Mouse (Mus musculus): Measurements from ENCODE around the gene Cog6. TPM values are rescaled to one million over a fixed set of nuclear protein-coding genes. Genes with fewer than 3 reads are reported as not detected.

The Cog6 gene
- polyA plus RNA-seq, 1 experiment, result 34.1 TPM

DNA sequence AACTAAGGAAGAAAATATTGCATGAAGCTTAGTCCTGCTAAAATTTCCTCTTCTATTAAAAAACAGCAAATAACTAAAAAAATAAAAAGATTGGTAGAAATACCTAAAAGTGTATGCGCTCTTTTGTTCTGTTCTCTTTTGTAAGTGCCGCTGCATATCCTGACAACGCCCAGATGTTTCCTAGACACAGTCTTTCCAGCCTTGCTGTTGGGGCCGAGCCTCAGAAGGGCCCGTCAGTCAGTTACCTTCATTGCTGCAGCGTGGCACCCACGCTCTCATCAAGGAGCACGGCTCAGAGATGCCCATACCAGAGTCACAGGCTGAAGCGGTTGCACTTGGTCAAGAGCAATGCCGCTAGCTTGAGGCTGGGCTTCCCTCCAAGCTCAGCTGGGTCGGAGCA, 60.8 kb downstream of the Cog6 start:
- no peak overlapping the region for H3K27ac ChIP-seq (ENCODE audit: insufficient read depth, low read length)
- no peak overlapping the region for H3K4me3 ChIP-seq (ENCODE audit: insufficient read depth, low read length)
- H3K4me1 ChIP-seq (ENCODE audit: control insufficient read depth, insufficient read depth, low read length), result no peaks in the 10 kb centered on the region
- TF ChIP-seq CTCF (IDR thresholded peaks at IDR 0.05; ENCODE audit: borderline replicate concordance, insufficient read depth, low read length) (no peak), POLR2A (IDR thresholded peaks at IDR 0.05; ENCODE audit: low read depth, low read length) (no peak)

DNA sequence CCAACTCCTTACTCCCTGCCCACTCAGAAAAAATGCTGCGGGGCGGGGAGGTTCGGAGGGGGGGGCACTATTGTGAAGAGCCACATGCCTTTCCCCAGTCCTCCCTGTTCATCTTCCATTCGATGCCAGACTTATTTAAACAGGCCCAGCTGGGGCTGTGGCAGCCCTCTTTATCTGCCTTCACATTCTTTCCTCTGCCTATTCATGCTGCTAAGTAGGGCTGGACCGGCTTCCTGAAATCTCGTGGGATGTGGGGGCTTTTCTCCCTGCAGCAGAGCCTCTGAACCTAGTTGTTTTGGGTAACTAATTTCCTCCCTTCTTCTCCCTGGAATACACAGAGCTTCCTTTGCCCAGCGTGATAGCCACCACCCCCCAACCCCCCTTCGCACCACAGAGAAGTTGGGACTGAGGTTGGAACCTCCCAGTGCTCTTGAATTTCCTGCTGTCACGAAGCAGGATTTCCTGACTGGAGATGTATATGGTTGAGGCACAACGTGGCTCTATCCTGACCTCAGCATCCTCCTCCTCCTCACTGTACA, 61.5 kb downstream of the Cog6 start:
- no peak overlapping the region for H3K4me3 ChIP-seq (ENCODE audit: insufficient read depth, low read length)
- H3K27ac ChIP-seq (ENCODE audit: insufficient read depth, low read length), result no peak overlapping the region
- TF ChIP-seq CTCF (IDR thresholded peaks at IDR 0.05; ENCODE audit: borderline replicate concordance, insufficient read depth, low read length), result no peak
- H3K4me1 ChIP-seq (ENCODE audit: control insufficient read depth, insufficient read depth, low read length), result no peaks in the 10 kb centered on the region

DNA sequence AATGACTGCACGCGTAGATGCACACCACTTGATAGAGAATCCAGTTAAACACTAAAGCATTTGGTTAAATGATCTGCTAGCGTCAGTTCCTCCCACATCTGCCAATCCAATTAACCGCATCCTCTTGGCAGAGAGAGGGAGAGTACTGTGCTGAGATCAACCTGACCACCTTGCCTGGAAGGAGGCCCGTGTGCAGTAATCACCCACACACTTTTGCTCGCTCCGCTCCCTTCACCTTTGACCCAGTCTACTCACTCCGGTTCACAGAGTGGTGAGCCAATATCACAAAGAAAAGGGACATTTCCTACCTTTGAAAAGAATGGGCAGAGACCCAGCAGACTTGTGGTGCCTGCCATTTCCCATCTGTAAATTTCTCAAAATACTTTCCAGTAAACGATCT, 62.4 kb downstream of the Cog6 start:
- H3K4me1 ChIP-seq (ENCODE audit: control insufficient read depth, insufficient read depth, low read length), result no peaks in the 10 kb centered on the region
- no peak for TF ChIP-seq CTCF (IDR thresholded peaks at IDR 0.05; ENCODE audit: borderline replicate concordance, insufficient read depth, low read length)
- no peak for TF ChIP-seq POLR2A (IDR thresholded peaks at IDR 0.05; ENCODE audit: low read depth, low read length)
- H3K27ac ChIP-seq (ENCODE audit: insufficient read depth, low read length), result no peak overlapping the region
- no peak overlapping the region for H3K4me3 ChIP-seq (ENCODE audit: insufficient read depth, low read length)

DNA sequence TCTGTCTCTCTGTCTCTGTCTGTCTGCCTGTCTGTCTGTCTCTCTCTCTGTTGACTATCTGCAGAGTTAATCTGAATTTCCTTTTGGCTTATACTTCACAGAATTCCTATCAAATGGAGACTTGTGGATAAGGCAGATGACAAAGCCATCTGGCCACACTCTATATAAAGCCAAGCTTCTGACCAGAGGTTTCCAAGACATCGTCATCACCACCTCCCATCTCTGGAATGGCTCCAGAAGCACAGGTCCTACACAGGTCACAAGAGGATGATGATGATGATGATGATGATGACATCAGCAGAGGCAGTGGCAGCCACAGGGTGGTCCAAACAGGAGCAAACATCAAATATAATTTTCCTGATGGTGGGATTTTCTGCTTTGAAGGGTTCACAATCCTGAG, 63.2 kb downstream of the Cog6 start:
- no peaks in the 10 kb centered on the region for H3K4me1 ChIP-seq (ENCODE audit: control insufficient read depth, insufficient read depth, low read length)
- no peak for TF ChIP-seq CTCF (IDR thresholded peaks at IDR 0.05; ENCODE audit: borderline replicate concordance, insufficient read depth, low read length)
- TF ChIP-seq POLR2A (IDR thresholded peaks at IDR 0.05; ENCODE audit: low read depth, low read length), result no peak
- H3K27ac ChIP-seq (ENCODE audit: insufficient read depth, low read length), result no peak overlapping the region
- no peak overlapping the region for H3K4me3 ChIP-seq (ENCODE audit: insufficient read depth, low read length)

DNA sequence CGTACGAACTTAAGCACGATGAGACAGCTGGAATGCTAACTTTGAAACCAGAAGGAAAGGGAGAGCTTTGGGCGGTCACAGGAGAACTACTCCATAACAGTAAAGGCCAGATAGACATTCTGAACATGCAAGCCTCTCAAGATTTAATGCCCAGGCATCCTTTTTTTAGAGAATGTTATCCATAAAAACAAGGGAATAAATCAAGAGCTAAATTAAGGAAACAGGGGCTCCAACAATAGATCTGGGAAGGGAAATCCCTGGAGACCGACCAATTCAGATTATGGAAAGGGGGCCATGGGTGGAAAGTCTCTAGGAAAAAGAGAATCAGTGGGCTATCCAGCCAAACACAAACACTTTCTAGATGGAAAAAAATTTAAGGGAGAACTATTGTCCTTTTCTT, 68.2 kb downstream of the Cog6 start:
- Histone ChIP-seq H3K27ac (ENCODE audit: insufficient read depth, low read length) (no peak overlapping the region), H3K4me1 (ENCODE audit: control insufficient read depth, insufficient read depth, low read length) (no peaks in the 10 kb centered on the region), H3K4me3 (ENCODE audit: insufficient read depth, low read length) (no peak overlapping the region)
- TF ChIP-seq CTCF (IDR thresholded peaks at IDR 0.05; ENCODE audit: borderline replicate concordance, insufficient read depth, low read length) (no peak), POLR2A (IDR thresholded peaks at IDR 0.05; ENCODE audit: low read depth, low read length) (no peak)

DNA sequence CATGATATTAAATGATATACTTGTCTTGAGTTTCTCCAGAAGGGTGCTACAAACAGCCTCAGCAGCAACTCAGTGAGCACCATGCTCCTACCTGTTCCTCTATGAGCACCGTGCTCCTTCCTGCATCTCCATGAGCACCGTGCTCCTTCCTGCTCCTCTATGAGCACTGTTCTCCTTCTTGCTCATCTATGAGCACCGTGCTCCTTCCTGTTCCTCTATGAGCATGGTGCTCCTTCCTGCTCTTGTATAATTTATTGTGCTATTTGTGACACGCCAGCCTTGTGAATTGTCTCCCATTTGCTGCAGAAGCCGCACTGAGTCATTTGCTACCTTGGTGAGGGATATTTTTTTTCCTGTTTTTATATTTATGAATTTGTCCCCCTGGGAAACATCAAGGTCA, 69.6 kb downstream of the Cog6 start:
- TF ChIP-seq POLR2A (IDR thresholded peaks at IDR 0.05; ENCODE audit: low read depth, low read length), result no peak
- TF ChIP-seq CTCF (IDR thresholded peaks at IDR 0.05; ENCODE audit: borderline replicate concordance, insufficient read depth, low read length), result no peak
- H3K27ac ChIP-seq (ENCODE audit: insufficient read depth, low read length), result no peak overlapping the region
- H3K4me3 ChIP-seq (ENCODE audit: insufficient read depth, low read length), result no peak overlapping the region
- H3K4me1 ChIP-seq (ENCODE audit: control insufficient read depth, insufficient read depth, low read length), result no peaks in the 10 kb centered on the region

DNA sequence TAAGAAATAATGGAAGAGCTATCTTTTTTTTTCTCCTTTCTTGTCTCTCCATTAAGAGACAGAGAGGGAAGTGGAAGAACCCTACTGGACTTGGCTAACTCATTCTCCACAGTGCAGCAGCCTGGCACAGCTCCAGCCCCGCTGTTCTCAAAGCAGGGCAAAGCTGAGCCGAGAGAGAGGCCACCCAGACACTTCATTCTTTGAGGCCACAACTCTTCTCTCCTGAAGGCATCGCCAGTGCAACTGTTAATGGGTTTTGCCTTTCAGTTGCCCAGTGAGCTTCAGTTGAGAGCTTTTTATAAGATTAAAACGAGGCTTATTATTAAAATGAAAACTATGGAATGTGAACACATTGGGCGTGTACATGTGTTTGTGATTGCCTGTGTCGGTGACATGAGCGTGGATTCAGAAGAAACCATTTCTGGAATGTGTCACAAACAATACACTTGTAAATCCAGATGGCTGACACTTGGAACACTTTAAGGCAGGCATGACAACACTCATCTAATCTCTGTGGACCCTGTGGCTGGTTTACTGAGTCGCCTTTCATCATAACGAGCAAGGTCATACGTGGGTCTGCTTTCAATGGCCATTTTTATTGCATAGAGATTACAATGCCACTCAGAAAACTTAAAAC, 76.1 kb downstream of the Cog6 start:
- no peak overlapping the region for H3K4me3 ChIP-seq (ENCODE audit: insufficient read depth, low read length)
- H3K27ac ChIP-seq (ENCODE audit: insufficient read depth, low read length), result no peak overlapping the region
- TF ChIP-seq POLR2A (IDR thresholded peaks at IDR 0.05; ENCODE audit: low read depth, low read length) (no peak), CTCF (IDR thresholded peaks at IDR 0.05; ENCODE audit: borderline replicate concordance, insufficient read depth, low read length) (no peak)
- H3K4me1 ChIP-seq (ENCODE audit: control insufficient read depth, insufficient read depth, low read length), result 0 out of 2 replicates have a peak, but pooled peaks cover 5% of the 10 kb centered on the region

DNA sequence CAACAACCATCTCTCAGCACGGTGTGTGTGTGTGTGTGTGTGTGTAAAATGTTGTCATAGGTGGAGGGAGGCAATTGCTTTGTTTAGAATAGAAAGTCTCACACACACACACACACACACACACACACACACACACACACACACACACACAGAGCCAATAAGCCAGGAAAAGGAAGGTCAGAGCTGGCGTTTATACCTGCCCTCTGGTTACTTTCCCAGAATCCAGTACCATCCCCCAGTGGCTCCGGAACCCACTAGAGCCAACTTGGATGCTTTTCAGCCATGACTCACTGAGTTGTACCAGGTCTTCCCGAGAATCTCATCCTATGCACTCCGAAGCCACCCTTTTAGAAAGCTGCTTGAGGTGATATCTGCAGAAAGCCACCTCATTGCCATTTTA, 78.6 kb downstream of the Cog6 start:
- no peak for TF ChIP-seq CTCF (IDR thresholded peaks at IDR 0.05; ENCODE audit: borderline replicate concordance, insufficient read depth, low read length)
- TF ChIP-seq POLR2A (IDR thresholded peaks at IDR 0.05; ENCODE audit: low read depth, low read length), result no peak
- Histone ChIP-seq H3K4me3 (ENCODE audit: insufficient read depth, low read length) (no peak overlapping the region), H3K4me1 (ENCODE audit: control insufficient read depth, insufficient read depth, low read length) (0 out of 2 replicates have a peak, but pooled peaks cover 5% of the 10 kb centered on the region), H3K27ac (ENCODE audit: insufficient read depth, low read length) (no peak overlapping the region)

DNA sequence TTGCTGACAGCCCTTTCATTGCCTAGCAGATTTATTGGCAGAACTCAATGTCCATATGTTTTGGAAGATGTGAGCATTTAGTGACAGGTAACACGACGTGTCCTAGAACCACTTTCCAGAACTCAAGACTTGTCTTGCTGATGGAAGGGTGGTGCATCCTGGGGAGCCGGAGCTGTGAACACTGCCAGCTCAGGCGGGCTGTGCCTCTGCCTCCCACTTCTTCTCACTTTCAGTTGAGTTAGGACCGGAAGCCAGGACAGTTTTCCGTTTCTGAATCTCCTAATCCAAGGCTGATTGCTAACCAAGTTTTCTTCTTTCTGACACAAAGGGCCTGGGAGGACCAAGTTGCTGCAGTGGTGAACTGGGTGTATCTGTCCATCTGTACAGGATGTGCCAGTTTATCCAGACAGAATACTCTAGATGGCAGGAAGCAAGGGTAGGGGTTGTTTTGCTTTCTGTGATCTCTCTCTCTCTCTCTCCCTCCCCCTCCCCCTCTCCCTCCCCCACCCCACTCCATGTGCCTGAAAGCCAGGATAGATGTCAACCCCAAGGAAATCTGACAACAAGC, 79.2 kb downstream of the Cog6 start:
- Histone ChIP-seq H3K4me3 (ENCODE audit: insufficient read depth, low read length) (no peak overlapping the region), H3K4me1 (ENCODE audit: control insufficient read depth, insufficient read depth, low read length) (0 out of 2 replicates have a peak, but pooled peaks cover 5% of the 10 kb centered on the region), H3K27ac (ENCODE audit: insufficient read depth, low read length) (no peak overlapping the region)
- no peak for TF ChIP-seq CTCF (IDR thresholded peaks at IDR 0.05; ENCODE audit: borderline replicate concordance, insufficient read depth, low read length)
- no peak for TF ChIP-seq POLR2A (IDR thresholded peaks at IDR 0.05; ENCODE audit: low read depth, low read length)

DNA sequence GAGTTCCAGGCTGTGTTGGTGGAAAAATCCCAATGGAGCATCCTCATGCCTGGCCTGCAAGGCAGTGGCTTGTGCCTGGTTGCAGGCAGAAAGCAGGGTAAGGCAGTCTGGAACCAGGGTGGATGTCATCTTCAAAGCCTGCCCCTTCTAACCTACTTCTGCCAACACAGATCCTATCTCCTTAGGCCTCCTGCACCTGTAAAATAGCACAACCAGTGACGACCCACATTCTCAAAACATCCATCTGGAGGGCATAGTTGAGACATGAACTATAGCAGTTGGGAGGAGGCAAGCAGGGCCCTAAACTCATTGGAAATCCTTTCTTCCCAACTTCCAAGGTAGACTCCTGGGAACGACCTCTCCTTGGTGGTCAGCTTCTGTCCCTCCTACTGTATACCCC, 85.1 kb downstream of the Cog6 start:
- TF ChIP-seq POLR2A (IDR thresholded peaks at IDR 0.05; ENCODE audit: low read depth, low read length), result no peak
- no peak for TF ChIP-seq CTCF (IDR thresholded peaks at IDR 0.05; ENCODE audit: borderline replicate concordance, insufficient read depth, low read length)
- H3K27ac ChIP-seq (ENCODE audit: insufficient read depth, low read length), result no peak overlapping the region
- H3K4me3 ChIP-seq (ENCODE audit: insufficient read depth, low read length), result no peak overlapping the region
- H3K4me1 ChIP-seq (ENCODE audit: control insufficient read depth, insufficient read depth, low read length), result no peaks in the 10 kb centered on the region

Other genes with a start within 250 kb of the Cog6 start
- 223 and 225 TPM in 2 replicates for gene Lhfp, start 24.3 kb upstream of the Cog6 start, polyA plus RNA-seq (2011; ENCODE audit: insufficient read length, low read depth, missing spikeins)

Data from embryonic fibroblast, embryonic 13.5 days (primary cell).